Mouse (Mus musculus) bone marrow, adult 2 months (tissue): ENCODE data around the gene Zyg11b. TPM values are rescaled to one million over a fixed set of nuclear protein-coding genes. Genes with fewer than 3 reads are reported as not detected.
A peak's percentile ranks its signal among the peaks of the same experiment; 100 is the strongest.

Experiments
- H3K27ac ChIP-seq: fragments of 200-500 bp; 2 replicates; pipeline ENCODE4 v1.5.1; 2012; ENCODE audit warnings: low read depth, mild to moderate bottlenecking, control low read depth, inconsistent platforms, low read length; ENCODE audit not compliant: control insufficient read depth, poor library complexity, insufficient read depth
- H3K4me1 ChIP-seq: fragments of 200-500 bp; 2 replicates; pipeline ENCODE4 v1.6.1; 2011; ENCODE audit warnings: low read length; ENCODE audit not compliant: control insufficient read depth, insufficient read depth
- H3K4me3 ChIP-seq: fragments of 200-500 bp; replicated peaks from 2 replicates; pipeline ENCODE3; 2011; ENCODE audit warnings: mild to moderate bottlenecking, low read depth, low read length, control low read depth; ENCODE audit not compliant: control insufficient read depth
- CTCF ChIP-seq: fragments of 200-500 bp; IDR thresholded peaks from 2 replicates; pipeline ENCODE4 v1.5.1; 2011; ENCODE audit warnings: low read length, control low read depth; ENCODE audit not compliant: control insufficient read depth, insufficient read depth
- POLR2A ChIP-seq: fragments of 200-500 bp; IDR thresholded peaks from 2 replicates; pipeline ENCODE4 v1.6.1; 2011; ENCODE audit warnings: low read depth, mild to moderate bottlenecking, control low read depth, low read length, borderline replicate concordance; ENCODE audit not compliant: control insufficient read depth
- WGBS: fragments of 180-500 bp; shearing (Covaris S2); methylation state at CpG from one replicate; pipeline ENCODE4 v1.1.7; 2018; 5-methylcytosine and 5-hydroxymethylcytosine counted together
- polyA plus RNA-seq: library from polyadenylated mRNA; stranded (reverse); fragments of >200 nt; gene quantifications from 2 replicates; pipeline ENCODE4 v1.2.4, GENCODE M21; 2011; ENCODE audit warnings: low replicate concordance; ENCODE audit not compliant: missing spikeins, insufficient read depth, insufficient read length

Zyg11b gene
- polyA plus RNA-seq, 1 experiment = 5.5 TPM

GRCm38 (mm10) chr4:108338811-108339210 lies 37.9 kb upstream of the Zyg11b start:
- Histone ChIP-seq H3K27ac (no peak overlapping the region), H3K4me1 (no peaks in the 10 kb centered on the region), H3K4me3 (no peak overlapping the region)
- TF ChIP-seq CTCF (no peak), POLR2A (no peak)
- WGBS = 72% methylated on average over 10 of the region's 10 CpGs

GRCm38 (mm10) chr4:108338321-108338733 lies 37.4 kb upstream of the Zyg11b start:
- Histone ChIP-seq H3K27ac (no peak overlapping the region), H3K4me1 (no peaks in the 10 kb centered on the region), H3K4me3 (no peak overlapping the region)
- TF ChIP-seq POLR2A (no peak), CTCF (no peak)
- WGBS = 78% methylated on average over 9 of the region's 9 CpGs

GRCm38 (mm10) chr4:108337817-108338216 lies 36.9 kb upstream of the Zyg11b start:
- Histone ChIP-seq H3K4me3 (no peak overlapping the region), H3K27ac (no peak overlapping the region), H3K4me1 (no peaks in the 10 kb centered on the region)
- TF ChIP-seq POLR2A (no peak), CTCF (no peak)
- 87% methylated on average over 3 of the region's 3 CpGs for WGBS

- no peaks in the 10 kb centered on the region for H3K4me1 ChIP-seq
- 85% methylated on average over 2 of the region's 2 CpGs for WGBS
- no peak overlapping the region for H3K4me3 ChIP-seq
- TF ChIP-seq CTCF (no peak), POLR2A (no peak)
- H3K27ac ChIP-seq = no peak overlapping the region
These were observed 35.9 kb upstream of the Zyg11b start for GRCm38 (mm10) chr4:108336765-108337164.

- TF ChIP-seq POLR2A (no peak), CTCF (no peak)
- Histone ChIP-seq H3K27ac (no peak overlapping the region), H3K4me1 (no peaks in the 10 kb centered on the region), H3K4me3 (no peak overlapping the region)
- 88% methylated on average over 6 of the region's 6 CpGs for WGBS
These were observed 34.5 kb upstream of the Zyg11b start for GRCm38 (mm10) chr4:108335413-108335812.

- Histone ChIP-seq H3K27ac (no peak overlapping the region), H3K4me1 (no peaks in the 10 kb centered on the region), H3K4me3 (no peak overlapping the region)
- WGBS = 85% methylated on average over 9 of the region's 9 CpGs
- no peak for TF ChIP-seq CTCF
- no peak for TF ChIP-seq POLR2A
These were observed 31.1 kb upstream of the Zyg11b start for GRCm38 (mm10) chr4:108332041-108332440.

- H3K4me1 ChIP-seq = no peaks in the 10 kb centered on the region
- TF ChIP-seq POLR2A (no peak), CTCF (no peak)
- WGBS = 88% methylated on average over 6 of the region's 6 CpGs
- no peak overlapping the region for H3K27ac ChIP-seq
- H3K4me3 ChIP-seq = no peak overlapping the region
These were observed 28.9 kb upstream of the Zyg11b start for GRCm38 (mm10) chr4:108329840-108330239.

- under 1% methylated on average over 45 of the region's 45 CpGs for WGBS
These were observed 27.0 kb upstream of the Zyg11b start, which contains the start of gene Coa7 for GRCm38 (mm10) chr4:108327730-108328484. Gene Coa7, plus strand, starts transcription at chr4:108328140.

GRCm38 (mm10) chr4:108327071-108327579 lies 26.2 kb upstream of the Zyg11b start:
- Histone ChIP-seq H3K4me3 (peak overlapping the region; percentile 96), H3K4me1 (no peaks in the 10 kb centered on the region), H3K27ac (no peak overlapping the region)
- WGBS = 23% methylated on average over 6 of the region's 6 CpGs
- no peak for TF ChIP-seq CTCF
- TF ChIP-seq POLR2A = no peak

More at GRCm38 (mm10) chr4:108327730-108328484, 27.0 kb upstream of the Zyg11b start, which contains the start of gene Coa7:
- Histone ChIP-seq H3K27ac (peak within 1 kb of the TSS; percentile 85), H3K4me3 (peak within 1 kb of the TSS; percentile 96), H3K4me1 (no peaks in the 10 kb centered on the region)
- peak; percentile 34; the same call in 1 of the 2 replicates for TF ChIP-seq POLR2A
- 0 out of 2 replicates have a peak, but pooled peaks have one; percentile 2 for TF ChIP-seq CTCF
